Mouse (Mus musculus): ENCODE results near the gene Gramd1b.
"Not testable (repeated sequence)": the region's sequence is repeated elsewhere in the genome, so short reads cannot be mapped to it uniquely, and the experiment has no call there.

The Gramd1b gene

DNA sequence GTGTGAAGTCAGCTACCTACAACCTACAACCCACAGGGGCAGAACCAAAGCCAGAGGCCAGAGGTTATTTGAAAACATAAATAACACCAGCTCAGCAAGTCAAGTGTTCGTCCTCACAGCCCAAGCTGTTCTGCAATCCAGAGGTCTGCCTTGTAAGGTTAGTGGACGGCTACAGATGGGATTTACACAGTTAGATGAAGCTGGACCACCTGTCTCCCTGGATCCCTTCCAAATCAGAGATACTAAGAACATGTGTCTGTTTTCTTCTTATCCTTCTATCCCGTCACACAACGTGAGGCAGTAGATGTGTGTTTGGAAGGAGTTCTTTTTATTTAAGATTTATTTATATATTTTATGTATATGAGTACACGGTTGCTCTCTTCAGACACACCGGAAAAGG, 21.7 kb downstream of the Gramd1b start:
- DNase-seq, result no peak

DNA sequence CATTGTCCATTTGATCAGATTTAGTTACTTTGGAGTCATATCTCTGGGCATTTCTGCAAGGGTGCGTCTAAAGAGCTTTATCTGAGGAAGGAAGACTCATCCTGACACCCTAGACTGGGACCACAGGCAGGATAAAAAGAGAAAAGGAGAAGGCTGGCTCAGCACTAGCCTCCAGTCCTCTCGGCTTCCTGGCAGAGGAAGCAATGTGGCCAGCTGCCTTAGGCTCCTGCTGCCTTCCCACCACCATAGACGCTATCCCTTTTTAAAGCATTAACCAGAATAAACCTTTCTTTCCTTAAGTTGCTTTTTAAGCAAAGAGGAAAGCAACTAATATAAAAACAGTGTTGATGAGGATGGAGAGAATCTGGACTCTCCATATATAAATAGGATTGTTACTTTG, 24.6 kb downstream of the Gramd1b start:
- no peak for DNase-seq

DNA sequence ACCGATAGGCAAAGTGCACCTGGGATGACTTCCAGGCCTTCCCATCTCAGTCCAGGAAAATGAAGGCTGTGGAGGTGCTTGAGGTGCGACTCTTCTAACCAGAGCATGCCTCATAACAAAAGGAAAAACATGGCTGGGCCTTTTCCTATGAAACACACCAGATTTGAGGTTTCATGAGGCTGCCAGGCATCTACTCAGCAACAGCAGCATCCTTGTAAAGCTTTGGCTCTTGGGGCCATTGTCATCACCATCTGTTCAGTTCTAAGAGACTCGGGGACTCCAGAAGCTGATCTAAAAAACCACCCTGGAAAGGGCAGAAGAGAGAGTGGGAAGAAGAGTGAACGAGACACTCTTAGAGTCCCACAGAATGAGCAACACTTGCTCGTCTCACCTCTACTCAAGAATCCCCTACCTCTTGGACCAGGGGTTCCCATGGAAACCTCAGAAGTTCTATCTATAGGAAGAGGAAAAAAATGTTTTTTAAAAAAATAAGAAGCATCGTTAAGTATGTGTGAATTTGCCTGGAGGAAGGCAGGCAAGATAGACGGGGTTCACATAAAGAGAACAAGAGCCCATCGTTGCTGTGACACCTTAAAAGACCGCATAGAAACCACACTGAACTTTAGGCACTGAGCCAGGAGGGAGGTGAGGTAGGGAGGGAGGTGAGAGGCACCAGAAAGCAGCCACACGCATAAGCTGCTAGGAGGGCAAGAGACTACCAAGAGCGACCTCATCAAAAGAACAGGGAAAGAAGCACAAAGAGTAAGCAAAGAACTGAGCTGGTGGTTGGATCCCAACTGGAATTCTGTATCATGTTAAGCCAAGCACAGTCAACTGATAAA, 25.5 kb downstream of the Gramd1b start:
- DNase-seq, result no peak

DNA sequence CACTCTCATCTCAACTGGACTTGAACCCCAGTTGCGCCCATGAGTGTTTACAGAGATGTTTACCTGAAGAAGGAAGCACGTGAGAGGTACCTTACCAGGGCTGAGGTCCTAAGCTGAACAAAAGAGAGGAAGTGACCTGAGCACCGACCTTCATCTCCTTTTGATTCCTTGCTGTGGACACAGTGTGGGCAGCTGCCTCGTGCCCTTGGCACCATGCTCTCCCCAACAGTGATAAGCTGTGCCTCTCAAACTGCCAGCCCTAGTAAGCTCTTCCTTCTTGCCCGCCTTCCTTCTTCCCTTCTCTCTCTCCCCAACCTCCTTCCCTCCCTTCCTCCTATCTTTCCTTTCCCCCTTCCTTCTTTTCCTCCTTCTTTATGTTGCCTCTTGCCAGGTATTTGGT, 26.3 kb downstream of the Gramd1b start:
- DNase-seq, result no peak

DNA sequence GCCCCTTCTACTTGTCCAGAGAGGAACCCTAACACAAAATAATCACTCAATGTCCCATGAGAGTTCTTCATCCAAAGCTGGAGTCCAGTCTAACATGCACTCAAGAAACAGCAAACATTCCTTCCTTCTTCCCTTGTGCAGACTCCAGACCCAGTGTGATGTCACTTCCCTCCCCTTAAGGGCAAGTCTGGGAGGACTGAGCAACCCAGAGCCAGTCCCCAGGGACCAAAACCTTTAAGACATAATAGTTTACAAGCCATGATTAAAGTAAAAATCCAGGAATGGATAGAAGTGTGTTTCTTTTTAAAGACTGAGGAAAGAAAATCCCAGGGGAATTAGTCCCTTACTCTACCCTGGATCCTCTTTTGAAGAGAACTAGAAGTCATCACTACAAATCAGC, 30.5 kb downstream of the Gramd1b start:
- no peak for DNase-seq

DNA sequence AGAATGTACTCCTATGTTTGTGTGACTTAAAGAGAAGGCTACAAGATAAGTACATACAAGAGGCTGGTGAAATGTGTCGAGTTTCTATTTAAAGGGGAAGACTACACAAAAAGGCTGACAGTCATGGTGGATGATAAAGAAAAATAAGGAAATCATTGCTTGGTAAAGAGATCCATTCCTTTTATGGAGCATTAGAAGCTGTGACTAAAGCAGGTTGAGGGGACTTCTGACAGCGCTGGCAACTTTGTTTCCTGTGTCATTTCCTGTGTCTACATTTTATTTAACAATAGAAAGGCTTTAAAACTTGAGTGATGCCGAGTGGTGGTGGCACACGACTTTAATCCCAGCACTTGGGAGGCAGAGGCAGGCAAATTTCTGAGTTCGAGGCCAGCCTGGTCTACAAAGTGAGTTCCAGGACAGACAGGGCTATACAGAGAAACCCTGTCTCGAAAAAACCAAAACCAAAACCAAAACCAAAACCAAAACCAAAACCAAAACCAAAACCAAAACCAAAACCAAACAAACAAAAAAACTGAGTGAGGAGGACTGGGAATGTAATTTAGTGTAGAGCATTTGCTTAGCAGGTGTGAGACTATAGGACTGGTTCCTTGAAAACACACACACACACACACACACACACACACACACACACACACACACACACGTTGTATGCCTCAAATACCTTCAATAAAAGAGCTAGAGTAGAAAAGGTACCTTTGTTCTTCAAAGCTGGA, 48.7 kb downstream of the Gramd1b start:
- not testable (repeated sequence) for DNase-seq

DNA sequence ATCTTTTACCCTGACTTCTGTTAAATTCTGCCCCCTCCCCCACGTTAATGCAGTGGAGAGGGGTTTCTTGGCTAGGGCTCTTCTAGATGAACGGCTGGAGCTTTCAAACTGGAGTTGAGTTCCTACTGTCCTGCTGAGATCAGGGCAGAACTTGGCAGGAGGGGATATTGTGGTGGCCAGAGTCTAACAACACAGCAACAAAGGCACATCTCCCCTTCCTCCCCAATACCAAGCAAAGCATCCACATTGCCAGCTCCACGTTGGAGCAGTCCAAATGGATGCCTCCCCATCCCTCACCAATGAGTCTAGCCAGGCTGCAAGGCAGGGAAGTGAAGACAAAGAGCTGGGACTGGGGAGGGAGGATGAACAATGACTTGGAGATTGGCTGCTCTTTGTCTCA, 49.9 kb downstream of the Gramd1b start:
- DNase-seq, result no peak

DNA sequence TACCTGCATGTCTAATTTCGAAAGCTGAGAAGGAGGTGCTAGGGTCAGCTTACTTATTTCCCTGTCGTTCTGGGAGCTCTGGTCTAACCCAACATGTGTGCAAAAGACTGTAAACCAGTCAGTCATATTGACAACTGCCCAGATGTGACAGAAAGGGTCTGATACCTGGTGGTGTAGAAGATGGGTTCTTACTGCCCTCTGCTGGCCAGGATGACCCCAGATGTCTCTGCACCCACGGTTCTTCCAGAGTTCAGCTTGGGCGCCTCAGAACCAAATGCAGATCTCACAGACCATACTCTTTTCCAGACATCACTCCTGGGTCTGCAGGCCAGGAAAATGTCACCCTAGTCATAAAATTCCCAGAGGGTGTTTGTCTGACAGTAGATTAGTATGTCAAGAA, 51.9 kb downstream of the Gramd1b start:
- peak; percentile 86 for DNase-seq

DNA sequence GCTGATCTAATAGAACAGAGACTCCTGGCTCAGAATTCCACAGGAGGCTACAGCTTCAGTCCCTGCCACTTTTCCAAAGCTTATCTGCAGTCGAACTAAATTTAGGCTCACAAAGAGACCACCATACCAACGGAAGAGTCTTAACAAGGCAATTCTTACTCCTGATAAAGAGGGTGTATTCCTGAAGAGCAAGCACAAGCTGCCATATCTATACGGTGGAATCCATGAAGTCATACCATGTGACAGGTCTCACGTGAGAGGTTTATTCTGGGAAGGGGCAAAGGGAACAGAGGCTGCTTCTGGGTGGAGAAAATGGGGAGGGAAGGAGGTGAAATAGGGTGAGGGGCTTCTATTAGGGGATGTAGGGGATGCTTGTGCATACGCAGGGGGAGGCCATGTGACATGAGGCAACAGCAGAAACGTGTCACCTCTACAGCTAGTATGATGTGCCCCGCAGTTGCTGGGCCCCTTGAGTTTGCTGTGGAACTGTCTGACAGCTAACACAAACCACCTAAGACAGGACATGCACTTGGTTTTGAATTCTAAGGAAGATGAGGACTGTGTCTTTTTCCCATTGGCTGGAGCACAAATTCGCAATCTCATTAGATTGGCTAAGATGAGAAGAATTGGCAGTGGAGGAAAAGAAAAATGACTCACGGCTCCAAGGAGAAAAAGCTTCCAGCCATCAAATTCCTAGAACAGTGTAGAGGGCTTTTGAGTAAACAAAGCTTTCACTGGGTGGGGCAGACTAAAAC, 52.9 kb downstream of the Gramd1b start:
- DNase-seq, result no peak

DNA sequence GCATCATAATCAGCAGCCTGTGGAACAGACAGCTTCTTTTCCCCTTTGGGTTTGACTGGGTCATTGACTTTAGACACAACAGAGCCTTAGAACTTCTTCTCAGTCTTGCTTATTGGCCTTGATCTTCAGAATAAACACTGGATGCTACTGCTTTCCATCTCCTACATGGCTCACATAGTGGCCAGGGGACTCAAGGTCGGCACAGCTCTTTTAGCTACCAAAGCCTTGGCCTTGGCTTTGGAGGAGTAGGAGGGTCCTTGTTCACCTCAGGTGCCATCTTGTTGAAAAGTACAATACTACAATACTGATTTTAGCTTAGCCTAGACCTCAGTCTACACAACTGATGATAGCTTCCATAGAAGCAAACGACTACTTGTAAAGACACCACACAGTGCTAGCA, 53.6 kb downstream of the Gramd1b start:
- DNase-seq, result no peak

DNA sequence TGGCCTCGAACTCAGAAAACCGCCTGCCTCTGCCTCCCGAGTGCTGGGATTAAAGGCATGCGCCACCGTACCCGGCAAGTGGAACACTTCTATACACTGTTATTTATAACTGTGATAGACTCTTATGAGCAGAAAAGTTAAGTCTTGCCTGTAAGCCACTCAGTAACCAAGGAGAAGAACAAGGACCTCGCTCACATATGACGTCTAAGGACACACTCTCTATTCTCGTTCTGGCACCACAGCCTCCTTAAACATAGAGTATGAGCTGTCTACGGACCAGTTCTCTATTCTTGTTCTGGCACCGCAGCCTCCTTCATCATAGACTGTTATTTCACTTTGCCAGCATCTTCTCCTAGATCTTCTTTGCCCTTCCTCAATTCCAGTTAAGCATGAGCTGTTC, 55.1 kb downstream of the Gramd1b start:
- DNase-seq, result no peak

DNA sequence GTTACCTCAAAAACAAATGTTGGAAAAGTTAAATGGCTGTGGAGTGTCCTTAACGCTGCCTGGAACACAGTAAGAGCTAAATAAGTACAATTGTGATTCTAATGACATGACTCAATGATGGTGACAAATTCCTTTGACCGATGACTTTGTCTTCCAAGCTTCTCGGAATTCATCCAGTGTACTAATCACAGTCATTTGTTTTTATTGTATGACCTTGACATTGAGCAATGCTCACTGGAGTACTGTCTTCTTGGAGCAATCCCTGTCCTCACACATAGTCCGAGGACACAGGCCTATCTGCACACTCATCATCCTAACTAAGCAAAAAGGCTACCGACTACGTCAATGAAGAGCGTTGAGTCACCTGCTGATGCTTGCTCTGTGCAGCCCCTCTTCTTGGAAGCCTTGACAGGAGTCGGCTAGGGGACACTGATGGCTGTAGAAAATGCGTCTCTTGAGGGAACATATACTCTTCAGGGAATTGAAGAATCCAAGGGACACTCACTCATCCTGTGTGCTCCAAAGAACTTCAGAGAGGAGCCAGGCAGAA, 58.1 kb downstream of the Gramd1b start:
- DNase-seq, result no peak

DNA sequence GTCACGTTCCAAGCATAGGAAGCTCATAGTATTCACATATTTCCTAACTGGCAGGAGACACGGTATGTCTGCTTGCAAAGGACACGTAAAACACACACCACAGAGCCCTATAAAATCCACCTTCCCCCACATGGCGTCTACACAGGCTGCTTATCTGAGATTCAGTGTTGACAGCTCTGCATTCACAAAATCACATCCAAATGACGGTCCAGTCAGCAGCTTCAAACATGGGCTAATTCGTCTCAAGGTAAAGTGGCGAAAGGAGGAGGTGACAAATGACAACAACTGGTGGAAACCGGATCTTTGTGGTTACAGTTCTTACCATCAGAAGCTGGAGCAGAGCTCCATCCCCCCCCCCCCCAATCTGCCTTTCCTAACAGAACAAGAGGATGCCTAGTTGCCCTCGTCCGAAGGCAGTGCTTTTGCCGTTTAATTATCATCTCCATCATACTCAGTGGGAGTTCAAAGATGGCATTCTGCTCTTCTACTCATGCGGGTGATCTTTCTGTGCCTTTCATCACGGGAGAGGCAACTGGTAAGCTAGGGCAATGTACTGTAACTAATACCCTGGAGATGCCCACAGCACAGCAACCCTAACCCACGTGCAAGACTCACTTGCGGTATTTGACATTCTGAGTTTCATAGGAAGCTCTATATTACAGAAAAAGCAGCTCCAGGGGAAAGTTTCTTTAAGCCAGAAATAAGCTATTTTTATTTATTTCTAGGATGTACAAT, 61.6 kb downstream of the Gramd1b start:
- DNase-seq, result no peak

DNA sequence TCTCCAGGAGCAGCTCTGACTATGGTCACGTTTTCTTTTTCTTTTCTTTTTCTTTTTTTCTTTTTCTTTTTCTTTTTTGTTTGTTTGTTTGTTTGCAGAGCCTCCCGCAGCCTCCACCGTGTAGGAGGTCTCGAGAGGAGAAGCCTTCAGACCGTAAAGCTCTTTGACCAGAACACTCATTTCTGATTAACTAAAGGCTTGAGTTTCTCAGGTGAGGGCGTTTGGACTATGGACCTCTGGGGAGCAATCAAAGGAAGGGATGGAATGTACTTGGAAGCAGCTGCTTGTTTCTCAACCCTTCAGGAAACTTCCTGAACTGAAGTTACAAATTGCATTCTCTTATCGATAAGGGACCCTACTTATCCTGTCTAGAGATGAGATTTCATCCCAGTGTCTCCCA, 64.4 kb downstream of the Gramd1b start:
- no peak for DNase-seq

DNA sequence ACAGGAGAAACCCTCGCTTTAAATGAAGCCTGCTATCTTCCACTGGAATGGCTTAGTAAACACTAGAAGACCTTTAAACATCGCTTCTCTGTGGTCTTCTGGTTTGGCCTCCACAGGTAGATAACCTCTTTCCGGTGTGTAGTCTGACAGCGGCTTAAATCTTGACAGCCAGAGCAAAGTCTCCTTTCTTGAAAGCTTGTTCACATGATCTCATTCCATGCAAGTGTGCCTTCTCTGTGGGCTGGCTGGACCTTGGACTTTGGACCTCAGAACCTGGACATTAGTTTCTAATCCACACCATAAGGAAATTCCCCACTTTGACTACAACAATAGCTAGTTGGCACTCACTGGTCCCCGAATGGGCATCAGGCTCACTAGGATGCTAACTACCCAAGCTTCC, 65.6 kb downstream of the Gramd1b start:
- DNase-seq, result no peak

DNA sequence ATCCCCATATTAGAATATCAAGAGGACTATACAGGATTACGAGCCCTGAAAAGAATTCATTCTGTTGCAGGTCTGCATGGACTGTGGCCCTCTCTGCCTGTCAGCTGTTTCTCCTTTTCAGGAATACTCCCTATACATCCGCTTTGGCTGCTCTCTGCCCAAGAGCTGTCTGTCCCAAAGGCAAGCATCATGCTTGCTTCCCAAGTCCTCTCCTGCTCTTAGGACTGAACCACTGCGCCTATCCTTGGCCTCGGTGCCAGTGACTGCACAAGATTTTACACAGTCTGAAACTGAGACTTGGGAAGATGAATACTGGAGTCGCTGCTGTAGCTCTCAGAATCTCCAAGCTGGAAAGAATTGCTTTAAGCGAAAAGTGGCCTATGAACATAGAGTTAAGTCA, 68.8 kb downstream of the Gramd1b start:
- DNase-seq, result no peak

DNA sequence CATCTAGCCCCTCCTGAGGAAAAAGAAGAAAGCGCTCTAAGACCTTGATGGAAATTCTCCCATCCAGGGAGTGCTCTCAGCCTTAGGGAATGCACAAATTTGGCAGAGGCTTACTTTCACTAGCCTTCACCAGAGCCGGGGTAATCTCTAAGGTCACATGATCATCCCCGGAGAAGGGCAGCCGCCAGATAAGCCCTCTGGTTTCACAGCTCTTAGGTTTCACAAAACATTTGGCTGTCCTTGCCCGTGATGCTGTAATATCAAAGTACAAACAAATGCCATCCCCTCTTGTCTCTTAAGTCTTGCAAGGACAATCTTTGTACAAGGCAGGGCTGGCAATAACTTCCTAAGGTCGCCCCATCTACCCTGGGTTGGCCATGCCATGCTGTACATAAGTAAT, 70.4 kb downstream of the Gramd1b start:
- no peak for DNase-seq

DNA sequence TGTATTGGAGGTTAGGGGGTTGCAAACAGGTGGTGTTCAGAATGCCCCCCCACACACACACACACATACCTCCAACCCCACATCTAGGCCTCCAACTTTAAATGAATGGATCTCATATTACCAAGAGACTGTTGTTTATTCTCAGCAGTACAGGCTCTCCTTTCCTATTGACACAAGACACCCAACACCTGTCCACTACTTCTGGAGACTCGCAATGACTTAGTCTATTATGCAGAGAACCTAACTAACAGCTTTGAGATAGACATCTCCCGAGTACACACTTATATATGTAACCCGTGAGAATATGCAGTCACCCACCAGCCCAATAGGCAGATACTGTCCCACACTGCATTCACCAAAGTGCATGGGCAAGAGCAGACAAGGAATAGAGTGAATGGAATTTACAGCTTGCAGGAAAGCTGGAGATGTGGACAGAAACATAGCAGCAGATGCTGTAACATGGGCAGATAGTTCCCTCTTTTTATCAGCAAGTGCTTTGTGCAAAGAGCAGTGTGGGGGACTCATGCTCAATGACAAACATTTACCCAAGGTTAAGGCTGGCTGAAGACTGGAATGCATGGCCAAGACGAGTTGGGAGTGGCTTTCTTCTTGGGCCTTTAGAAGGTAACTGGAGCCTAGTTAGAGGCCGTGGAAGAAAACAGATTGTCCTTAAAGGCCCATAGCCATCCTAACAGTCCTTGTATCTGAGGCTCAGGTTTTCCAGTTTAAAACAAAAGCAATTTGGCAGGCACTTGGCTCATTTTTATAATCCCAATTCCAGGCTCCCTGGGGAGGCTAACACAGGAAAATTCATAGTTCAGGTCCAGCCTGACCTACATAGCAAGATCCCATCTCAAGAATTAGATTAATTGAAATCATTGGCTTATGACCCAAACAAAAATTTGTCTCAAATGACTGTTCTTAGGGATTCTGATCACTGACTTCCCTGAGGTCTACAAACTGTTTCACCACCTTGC, 71.6 kb downstream of the Gramd1b start:
- DNase-seq, result no peak

DNA sequence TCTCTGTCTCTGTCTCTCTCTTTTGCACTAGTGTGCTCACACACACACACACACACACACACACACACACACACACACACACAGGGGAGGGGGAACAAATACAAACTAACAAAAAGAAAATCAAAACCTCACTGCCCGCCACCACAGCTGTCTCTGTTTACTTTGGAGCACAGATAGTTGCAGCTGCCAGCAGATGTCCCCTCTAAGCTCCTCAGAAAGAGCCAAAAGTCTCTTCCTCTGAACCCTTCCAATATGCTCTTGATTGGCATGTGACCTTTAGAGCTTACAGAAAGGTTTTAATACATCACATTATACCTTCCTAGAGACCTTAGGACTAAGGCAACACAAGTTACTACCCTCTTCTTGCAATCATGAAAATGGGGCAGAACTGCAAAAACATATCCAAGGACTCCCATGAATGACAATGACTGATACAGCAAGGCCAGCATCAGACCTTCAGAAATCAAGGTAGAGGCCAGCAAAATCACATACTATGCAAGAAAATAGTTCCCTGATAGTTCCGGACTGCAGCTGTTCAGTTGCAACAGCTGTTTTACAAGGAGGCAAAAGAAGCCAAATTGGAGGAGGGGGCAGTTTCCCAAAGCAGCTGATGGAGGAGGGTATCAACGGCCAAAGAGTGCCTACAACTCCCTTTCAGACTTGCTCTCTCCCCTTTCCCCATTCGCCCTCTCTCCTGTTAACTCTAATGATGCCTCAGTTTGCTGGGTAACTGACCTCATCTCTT, 72.5 kb downstream of the Gramd1b start:
- DNase-seq, result no peak

DNA sequence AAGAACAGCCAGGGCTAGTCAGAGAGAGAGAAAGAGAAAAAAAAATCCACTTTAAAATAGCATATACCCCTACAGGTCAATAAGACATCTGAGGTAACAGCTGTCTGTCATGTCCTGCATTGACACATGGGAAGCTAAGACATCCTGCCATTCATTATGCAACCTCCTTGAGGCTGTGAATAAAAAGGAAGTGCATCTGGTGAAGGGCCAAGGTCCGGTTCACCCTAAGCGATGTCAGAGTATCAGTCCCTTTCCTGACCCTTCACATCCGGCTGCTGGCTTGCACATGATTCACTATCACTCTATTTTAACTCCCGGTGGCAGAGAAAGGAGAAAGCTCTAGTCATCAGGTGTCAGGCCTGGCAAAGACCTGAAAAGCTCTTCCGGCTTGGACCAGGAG, 73.7 kb downstream of the Gramd1b start:
- no peak for DNase-seq

DNA sequence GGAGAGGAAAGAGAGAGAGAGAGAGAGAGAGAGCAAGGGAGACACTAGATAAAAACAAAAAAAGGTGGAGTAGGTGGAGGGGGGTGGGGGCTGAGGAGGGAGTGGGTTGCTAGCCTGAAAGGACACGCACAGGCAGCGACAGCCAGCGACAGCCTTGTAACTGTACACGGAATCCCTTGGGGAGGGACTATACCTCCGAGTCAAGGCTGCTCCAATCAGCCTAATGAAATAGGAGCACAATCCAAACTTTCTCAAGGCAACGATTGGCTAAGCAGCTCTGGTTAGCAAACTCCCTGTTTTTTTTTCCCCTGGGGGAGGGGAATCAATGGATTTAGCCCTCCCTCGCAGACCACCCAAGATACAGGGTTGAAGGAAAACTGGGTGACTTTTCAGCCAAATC, 75.0 kb downstream of the Gramd1b start:
- no peak for DNase-seq
